Mouse (Mus musculus): ENCODE measurements around the gene Tenm2. TPM values are rescaled to one million over a fixed set of nuclear protein-coding genes. Genes with fewer than 3 reads are reported as not detected.

Gene Tenm2
- total and polyA plus RNA-seq, 3 experiments = not detected

- dilution Hi-C loops (cut with MboI; ENCODE audit: extremely low pct_ligation_motif_present, extremely low pct_unique_long_range_greater_than_20kb, low sequenced_read_pairs) = no loop called here
- in situ Hi-C loops (cut with MboI; ENCODE audit: low pct_ligation_motif_present, low pct_unique_long_range_greater_than_20kb, low sequenced_read_pairs) = no loop called here
- no peak overlapping the region for H3K27ac ChIP-seq (ENCODE audit: insufficient read depth, low read depth)
- no peaks in the 10 kb centered on the region for H3K36me3 ChIP-seq (replicated peaks in 1 of 2; ENCODE audit: control insufficient read depth in 1 of 2, insufficient read depth in 1 of 2, low read length in 1 of 2)
- no peak overlapping the region for H3K4me2 ChIP-seq (ENCODE audit: insufficient read depth, low read depth, poor library complexity, severe bottlenecking)
- TF ChIP-seq ZNF384 (IDR thresholded peaks at IDR 0.05; ENCODE audit: low read depth, low read length) (no peak), MYC (IDR thresholded peaks at IDR 0.05; ENCODE audit: low read depth, low read length) (no peak), ZC3H11A (IDR thresholded peaks at IDR 0.05; ENCODE audit: low read depth, low read length) (no peak)
- peaks cover 83% of the 10 kb centered on the region for H3K9me3 ChIP-seq (replicated peaks; ENCODE audit: low read length)
- H3K4me1 ChIP-seq (ENCODE audit: control insufficient read depth in 1 of 2, insufficient read depth in 2 of 2) = no peaks in the 10 kb centered on the region
- H3K4me3 ChIP-seq (replicated peaks in 1 of 3; ENCODE audit: low read depth in 2 of 3, low read length in 2 of 3, poor library complexity in 1 of 3) = no peak overlapping the region
- DNase-seq (ENCODE audit: extremely low read depth) = no peak
- no peaks in the 10 kb centered on the region for H3K27me3 ChIP-seq (replicated peaks)
- no peak overlapping the region for H3K9ac ChIP-seq (ENCODE audit: insufficient read depth, low read depth)
- no peaks in the 10 kb centered on the region for H3K79me2 ChIP-seq (replicated peaks; ENCODE audit: control insufficient read depth, extremely low read depth, insufficient read depth, poor library complexity, severe bottlenecking)
Measured at GRCm38 (mm10) chr11:36371814-36372213, 864.0 kb downstream of the Tenm2 start.

GRCm38 (mm10) chr11:36365067-36365466 is 870.7 kb downstream of the Tenm2 start:
- Histone ChIP-seq H3K4me2 (ENCODE audit: insufficient read depth, low read depth, poor library complexity, severe bottlenecking) (no peak overlapping the region), H3K27ac (ENCODE audit: insufficient read depth, low read depth) (no peak overlapping the region), H3K4me1 (ENCODE audit: control insufficient read depth in 1 of 2, insufficient read depth in 2 of 2) (no peaks in the 10 kb centered on the region), H3K9ac (ENCODE audit: insufficient read depth, low read depth) (no peak overlapping the region), H3K79me2 (replicated peaks; ENCODE audit: control insufficient read depth, extremely low read depth, insufficient read depth, poor library complexity, severe bottlenecking) (no peaks in the 10 kb centered on the region), H3K27me3 (replicated peaks) (no peaks in the 10 kb centered on the region), H3K9me3 (replicated peaks; ENCODE audit: low read length) (peaks cover 84% of the 10 kb centered on the region), H3K4me3 (replicated peaks in 1 of 3; ENCODE audit: low read depth in 2 of 3, low read length in 2 of 3, poor library complexity in 1 of 3) (no peak overlapping the region), H3K36me3 (replicated peaks in 1 of 2; ENCODE audit: control insufficient read depth in 1 of 2, insufficient read depth in 1 of 2, low read length in 1 of 2) (no peaks in the 10 kb centered on the region)
- DNase-seq (ENCODE audit: extremely low read depth) = no peak
- TF ChIP-seq JUND (conservative IDR thresholded peaks at IDR 0.05; ENCODE audit: low read depth, low read length) (no peak), ZKSCAN1 (IDR thresholded peaks at IDR 0.05; ENCODE audit: borderline replicate concordance, low read depth, low read length) (no peak), E2F4 (IDR thresholded peaks at IDR 0.05; ENCODE audit: insufficient replicate concordance, low read depth, low read length) (no peak), MEF2A (IDR thresholded peaks at IDR 0.05; ENCODE audit: borderline replicate concordance, low read depth, low read length) (no peak), RAD21 (IDR thresholded peaks at IDR 0.05; ENCODE audit: low read depth, low read length) (no peak), NELFE (IDR thresholded peaks at IDR 0.05; ENCODE audit: low read depth, low read length) (no peak), IRF4 (IDR thresholded peaks at IDR 0.05; ENCODE audit: low read depth, low read length) (no peak), CTCF (conservative IDR thresholded peaks at IDR 0.05 in 1 of 2, IDR thresholded peaks at IDR 0.05 in 1 of 2; ENCODE audit: low read depth in 2 of 2, low read length in 2 of 2) (no peak), USF2 (conservative IDR thresholded peaks at IDR 0.05; ENCODE audit: low read depth, low read length) (no peak), SMC3 (IDR thresholded peaks at IDR 0.05; ENCODE audit: low read depth, low read length) (no peak), HCFC1 (IDR thresholded peaks at IDR 0.05; ENCODE audit: low read depth, low read length) (no peak), POLR2A (IDR thresholded peaks at IDR 0.05; ENCODE audit: low read depth, low read length) (no peak), MAFK (IDR thresholded peaks at IDR 0.05; ENCODE audit: insufficient replicate concordance, low read length) (no peak), KAT2A (IDR thresholded peaks at IDR 0.05; ENCODE audit: insufficient replicate concordance, low read length) (no peak), ZNF384 (IDR thresholded peaks at IDR 0.05; ENCODE audit: low read depth, low read length) (no peak), POLR2AphosphoS2 (IDR thresholded peaks at IDR 0.05; ENCODE audit: low read depth, low read length) (no peak), CHD1 (IDR thresholded peaks at IDR 0.05; ENCODE audit: low read depth, low read length) (no peak), MAX (IDR thresholded peaks at IDR 0.05; ENCODE audit: low read length) (no peak), MXI1 (IDR thresholded peaks at IDR 0.05; ENCODE audit: low read depth, low read length) (no peak), ELF1 (IDR thresholded peaks at IDR 0.05; ENCODE audit: low read depth, low read length) (no peak)
- dilution Hi-C loops (cut with MboI; ENCODE audit: extremely low pct_ligation_motif_present, extremely low pct_unique_long_range_greater_than_20kb, low sequenced_read_pairs) = no loop called here
- in situ Hi-C loops (cut with MboI; ENCODE audit: low pct_ligation_motif_present, low pct_unique_long_range_greater_than_20kb, low sequenced_read_pairs) = no loop called here
